Mouse (Mus musculus) liver, embryonic 15.5 days (tissue): ENCODE results near the gene Ptpn1. TPM values are rescaled to one million over a fixed set of nuclear protein-coding genes. Genes with fewer than 3 reads are reported as not detected.

Source experiments
- ATAC-seq: fragments of 200-750 bp; cut with Nextera tagmentation; 2 replicates; pipeline ENCODE4 v1.8.0; 2017; ENCODE audit warnings: moderate number of reproducible peaks, mild to moderate bottlenecking, moderate library complexity; ENCODE audit not compliant: insufficient read depth
- H3K27ac ChIP-seq: fragments of 300-500 bp; sonication (generic); replicated peaks from 2 replicates; pipeline ENCODE4 v1.5.1; 2015; ENCODE audit warnings: mild to moderate bottlenecking, inconsistent platforms
- H3K27me3 ChIP-seq: fragments of 300-500 bp; sonication (generic); 2 replicates; pipeline ENCODE4 v1.6.1; 2015; ENCODE audit warnings: mild to moderate bottlenecking, inconsistent platforms
- H3K36me3 ChIP-seq: fragments of 300-500 bp; sonication (generic); replicated peaks from 2 replicates; pipeline ENCODE4 v1.6.1; 2015; ENCODE audit warnings: moderate library complexity, mild to moderate bottlenecking, inconsistent platforms
- H3K4me1 ChIP-seq: fragments of 300-500 bp; sonication (generic); replicated peaks from 2 replicates; pipeline ENCODE4 v1.6.1; 2015; ENCODE audit warnings: inconsistent platforms
- H3K4me2 ChIP-seq: fragments of 300-500 bp; sonication (generic); 2 replicates; pipeline ENCODE4 v1.6.1; 2015; ENCODE audit warnings: moderate library complexity, mild to moderate bottlenecking, inconsistent platforms
- H3K4me3 ChIP-seq: fragments of 300-500 bp; sonication (generic); replicated peaks from 2 replicates; pipeline ENCODE4 v1.5.1; 2015; ENCODE audit warnings: mild to moderate bottlenecking, inconsistent platforms
- H3K9ac ChIP-seq: fragments of 300-500 bp; sonication (generic); 2 replicates; pipeline ENCODE4 v1.6.1; 2015; ENCODE audit warnings: moderate library complexity, mild to moderate bottlenecking, inconsistent platforms
- H3K9me3 ChIP-seq: fragments of 300-500 bp; sonication (generic); replicated peaks from 2 replicates; pipeline ENCODE4 v1.6.1; 2016; ENCODE audit warnings: inconsistent platforms
- WGBS: fragments of 180-500 bp; shearing (Covaris S2); methylation state at CpG from one replicate; pipeline ENCODE4 v1.1.7; 2015; ENCODE audit warnings: mixed read lengths; ENCODE audit not compliant: insufficient replicate concordance; 5-methylcytosine and 5-hydroxymethylcytosine counted together
- polyA plus RNA-seq: library from polyadenylated mRNA; unstranded; fragments of >200 nt; fragmentation: Nextera tagmentation; extraction: Ambion mirVana; gene quantifications from 2 replicates; pipeline ENCODE4 v1.2.1, GENCODE M21; 2015

Ptpn1 gene
- polyA plus RNA-seq, 1 experiment from 2014 or later: 31.1 TPM

GRCm38 (mm10) chr2:167902116-167902703 lies 29.6 kb upstream of the Ptpn1 start:
- no peak overlapping the region for H3K27ac ChIP-seq
- H3K4me3 ChIP-seq: no peak overlapping the region
- no peak overlapping the region for H3K4me2 ChIP-seq
- WGBS: 59% methylated on average over 9 of the region's 9 CpGs
- H3K9ac ChIP-seq: no peak overlapping the region
- H3K9me3 ChIP-seq: no peaks in the 10 kb centered on the region
- no peaks in the 10 kb centered on the region for H3K4me1 ChIP-seq
- no peak for ATAC-seq
- H3K36me3 ChIP-seq: no peaks in the 10 kb centered on the region
- no peaks in the 10 kb centered on the region; the same call in 1 of the 2 replicates for H3K27me3 ChIP-seq

GRCm38 (mm10) chr2:167903242-167903952 lies 28.5 kb upstream of the Ptpn1 start:
- Histone ChIP-seq H3K4me2 (no peak overlapping the region), H3K27ac (no peak overlapping the region), H3K9me3 (no peaks in the 10 kb centered on the region), H3K9ac (no peak overlapping the region), H3K4me3 (no peak overlapping the region), H3K4me1 (no peaks in the 10 kb centered on the region), H3K27me3 (no peaks in the 10 kb centered on the region; the same call in 1 of the 2 replicates), H3K36me3 (no peaks in the 10 kb centered on the region)
- WGBS: 74% methylated on average over 11 of the region's 11 CpGs
- no peak for ATAC-seq

GRCm38 (mm10) chr2:167904621-167905367 lies 27.1 kb upstream of the Ptpn1 start:
- Histone ChIP-seq H3K4me2 (no peak overlapping the region), H3K27me3 (no peaks in the 10 kb centered on the region; the same call in 1 of the 2 replicates), H3K4me1 (no peaks in the 10 kb centered on the region), H3K9ac (no peak overlapping the region), H3K4me3 (no peak overlapping the region), H3K27ac (no peak overlapping the region), H3K36me3 (no peaks in the 10 kb centered on the region), H3K9me3 (no peaks in the 10 kb centered on the region)
- no peak for ATAC-seq
- WGBS: 68% methylated on average over 12 of the region's 12 CpGs

DNA sequence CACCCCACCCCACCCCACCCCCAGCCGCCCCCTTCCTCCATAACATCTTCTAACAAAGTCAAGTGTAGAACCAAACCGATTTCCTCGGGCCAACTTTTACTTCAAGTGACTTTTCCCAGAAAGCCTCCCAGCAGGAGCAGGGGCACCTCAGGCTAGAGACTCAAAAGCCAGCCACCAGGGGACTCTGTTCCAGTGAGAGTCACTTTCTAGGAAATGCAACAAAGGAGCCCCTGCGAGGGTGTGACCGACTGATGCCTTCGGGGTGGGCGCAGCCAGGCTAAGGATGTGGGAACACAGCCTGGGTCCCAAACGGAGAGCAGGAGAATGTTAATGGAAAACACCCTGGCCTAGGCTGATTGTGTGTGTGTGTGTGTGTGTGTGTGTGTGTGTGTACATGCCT lies 26.3 kb upstream of the Ptpn1 start:
- 52% methylated on average over 8 of the region's 8 CpGs for WGBS

DNA sequence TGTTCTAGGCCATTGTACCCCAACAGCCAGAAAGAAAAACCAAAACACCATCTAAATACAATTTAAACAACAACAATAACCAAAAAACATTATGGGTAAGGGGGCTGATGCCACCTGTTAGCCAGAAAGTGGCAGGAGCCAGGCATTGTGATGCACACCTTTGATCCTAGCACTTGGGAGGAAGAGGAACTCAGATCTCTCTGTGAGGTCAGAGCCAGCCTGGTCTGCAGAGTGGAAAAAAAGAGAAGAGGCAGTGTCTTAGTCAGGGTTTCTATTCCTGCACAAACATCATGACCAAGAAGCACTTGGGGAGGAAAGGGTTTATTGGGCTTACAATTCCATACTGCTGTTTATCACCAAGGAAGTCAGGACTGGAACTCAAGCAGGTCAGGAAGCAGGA lies 25.1 kb upstream of the Ptpn1 start:
- no peak overlapping the region for H3K9ac ChIP-seq
- no peaks in the 10 kb centered on the region for H3K27me3 ChIP-seq
- H3K36me3 ChIP-seq: no peaks in the 10 kb centered on the region
- no peak overlapping the region for H3K4me2 ChIP-seq
- no peaks in the 10 kb centered on the region for H3K4me1 ChIP-seq
- H3K4me3 ChIP-seq: no peak overlapping the region
- ATAC-seq: no peak
- no peak overlapping the region for H3K27ac ChIP-seq
- no peaks in the 10 kb centered on the region for H3K9me3 ChIP-seq

More for the DNA sequence above, 26.3 kb upstream of the Ptpn1 start:
- H3K9me3 ChIP-seq: no peaks in the 10 kb centered on the region
- H3K9ac ChIP-seq: no peak overlapping the region
- H3K4me3 ChIP-seq: no peak overlapping the region
- no peak overlapping the region for H3K4me2 ChIP-seq
- H3K27me3 ChIP-seq: no peaks in the 10 kb centered on the region; the same call in 1 of the 2 replicates
- no peak for ATAC-seq
- H3K4me1 ChIP-seq: no peaks in the 10 kb centered on the region
- no peaks in the 10 kb centered on the region for H3K36me3 ChIP-seq
- no peak overlapping the region for H3K27ac ChIP-seq

DNA sequence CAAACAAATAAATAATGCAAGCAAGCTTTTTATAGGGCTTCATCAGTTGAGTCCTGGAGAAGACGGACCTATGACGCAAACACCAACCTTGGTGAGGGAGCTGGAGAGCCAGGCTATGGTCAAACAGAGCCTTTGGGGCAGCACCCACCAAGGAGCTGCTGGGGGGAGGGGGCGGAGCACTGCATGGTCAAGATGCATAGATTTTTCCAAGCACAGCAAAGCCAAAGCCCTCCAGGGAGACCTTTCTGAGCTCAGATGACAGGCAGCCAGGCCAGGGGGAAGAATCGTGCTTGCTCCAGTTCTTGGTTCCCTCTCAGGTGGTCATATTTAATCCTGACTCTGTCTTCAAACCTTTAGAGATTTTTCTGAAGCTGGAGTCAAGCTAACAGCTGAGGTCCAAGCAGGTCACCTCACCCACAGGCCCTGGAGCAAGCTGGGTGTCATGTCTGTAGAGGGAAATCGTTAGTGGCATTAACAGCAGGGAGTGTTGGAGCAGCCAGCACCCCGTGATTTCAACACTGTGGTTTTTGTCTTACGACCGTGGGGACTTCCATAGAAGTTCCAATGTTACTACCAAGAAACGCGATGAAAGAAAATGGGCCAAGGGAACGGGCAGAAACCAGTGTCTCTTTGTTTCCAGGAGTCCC lies 22.2 kb upstream of the Ptpn1 start:
- Histone ChIP-seq H3K4me3 (no peak overlapping the region), H3K9me3 (no peaks in the 10 kb centered on the region), H3K4me2 (no peak overlapping the region), H3K27ac (no peak overlapping the region), H3K9ac (no peak overlapping the region), H3K36me3 (no peaks in the 10 kb centered on the region), H3K4me1 (no peaks in the 10 kb centered on the region), H3K27me3 (no peaks in the 10 kb centered on the region)
- no peak for ATAC-seq
- 62% methylated on average over 11 of the region's 11 CpGs for WGBS

GRCm38 (mm10) chr2:167910178-167910540 lies 21.7 kb upstream of the Ptpn1 start:
- Histone ChIP-seq H3K36me3 (no peaks in the 10 kb centered on the region), H3K9ac (no peak overlapping the region), H3K4me1 (no peaks in the 10 kb centered on the region), H3K9me3 (no peaks in the 10 kb centered on the region), H3K27me3 (no peaks in the 10 kb centered on the region), H3K4me2 (no peak overlapping the region), H3K4me3 (no peak overlapping the region), H3K27ac (no peak overlapping the region)
- WGBS: 32% methylated on average over 3 of the region's 3 CpGs
- no peak for ATAC-seq

DNA sequence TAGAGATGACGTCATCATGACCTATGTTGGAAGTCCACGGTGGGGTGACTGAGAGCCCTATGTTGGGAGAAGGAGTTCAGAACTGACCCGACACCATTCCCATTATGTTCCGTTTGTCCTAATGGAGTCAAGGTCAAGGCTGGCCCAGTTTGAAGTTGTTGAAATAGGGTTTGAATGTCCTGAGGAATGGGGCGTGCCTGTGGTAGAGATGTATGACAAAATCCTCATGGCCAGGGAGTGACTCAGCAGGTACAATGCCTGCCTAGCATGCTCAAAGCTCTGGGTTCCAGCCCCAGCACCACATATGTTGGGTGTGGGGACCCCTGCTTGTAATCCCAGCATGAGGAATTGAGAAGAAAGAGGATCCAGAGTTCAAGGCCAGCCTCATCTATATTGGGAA lies 20.3 kb upstream of the Ptpn1 start:
- no peak overlapping the region for H3K27ac ChIP-seq
- H3K36me3 ChIP-seq: no peaks in the 10 kb centered on the region
- no peaks in the 10 kb centered on the region for H3K27me3 ChIP-seq
- no peak overlapping the region for H3K9ac ChIP-seq
- WGBS: 67% methylated on average over 5 of the region's 5 CpGs
- H3K4me3 ChIP-seq: no peak overlapping the region
- ATAC-seq: no peak
- H3K9me3 ChIP-seq: no peaks in the 10 kb centered on the region
- H3K4me2 ChIP-seq: no peak overlapping the region
- H3K4me1 ChIP-seq: no peaks in the 10 kb centered on the region

GRCm38 (mm10) chr2:167919081-167919480 lies 12.8 kb upstream of the Ptpn1 start:
- WGBS: 44% methylated on average over 1 of the region's 1 CpGs
- H3K9ac ChIP-seq: no peak overlapping the region
- ATAC-seq: no peak
- no peaks in the 10 kb centered on the region for H3K9me3 ChIP-seq
- no peak overlapping the region for H3K27ac ChIP-seq
- peaks cover 10% of the 10 kb centered on the region for H3K4me1 ChIP-seq
- H3K4me3 ChIP-seq: no peak overlapping the region
- H3K4me2 ChIP-seq: no peak overlapping the region
- H3K36me3 ChIP-seq: no peaks in the 10 kb centered on the region
- H3K27me3 ChIP-seq: no peaks in the 10 kb centered on the region

DNA sequence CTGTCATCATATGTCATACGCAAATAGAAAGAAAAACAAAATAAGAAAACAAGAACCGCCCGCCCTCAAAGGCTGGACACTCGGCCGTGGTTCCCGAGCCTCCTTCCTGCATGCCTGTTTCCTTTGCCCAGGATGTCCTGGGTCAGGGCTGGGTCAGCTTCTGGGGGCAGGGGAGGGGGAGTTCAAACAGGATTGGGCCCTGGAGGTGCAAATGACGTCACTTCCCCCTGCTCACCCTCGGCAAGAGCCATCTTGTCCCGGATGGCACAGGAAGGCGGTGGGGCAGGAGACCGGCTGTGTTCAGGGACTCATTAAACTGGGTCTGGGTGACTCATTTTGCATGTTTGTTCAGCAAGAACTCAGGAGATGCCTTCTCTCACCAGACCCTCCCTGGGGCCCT lies 11.8 kb upstream of the Ptpn1 start:
- Histone ChIP-seq H3K27me3 (no peaks in the 10 kb centered on the region), H3K4me2 (no peak overlapping the region), H3K27ac (no peak overlapping the region), H3K36me3 (no peaks in the 10 kb centered on the region), H3K9me3 (no peaks in the 10 kb centered on the region), H3K4me3 (no peak overlapping the region), H3K9ac (no peak overlapping the region), H3K4me1 (peaks cover 19% of the 10 kb centered on the region)
- whole genome bisulfite sequencing: 59% methylated on average over 11 of the region's 11 CpGs
- no peak for ATAC-seq

- 73% methylated on average over 9 of the region's 9 CpGs for WGBS
- peaks cover 29% of the 10 kb centered on the region for H3K4me1 ChIP-seq
- no peaks in the 10 kb centered on the region for H3K9me3 ChIP-seq
- no peak overlapping the region for H3K9ac ChIP-seq
- H3K27me3 ChIP-seq: no peaks in the 10 kb centered on the region
- no peak overlapping the region for H3K27ac ChIP-seq
- no peaks in the 10 kb centered on the region for H3K36me3 ChIP-seq
- ATAC-seq: no peak
- no peak overlapping the region for H3K4me3 ChIP-seq
- H3K4me2 ChIP-seq: no peak overlapping the region
Measured at GRCm38 (mm10) chr2:167920960-167921495, 10.8 kb upstream of the Ptpn1 start.
